Mouse (Mus musculus) monocyte, adult 2 months (primary cell): ENCODE data around the gene Cd300ld2.
"Not testable (repeated sequence)": the region's sequence is repeated elsewhere in the genome, so short reads cannot be mapped to it uniquely, and the experiment has no call there.

Source experiments
- DNase-seq, 2 experiments: peaks; one replicate each; pipeline ENCODE4 v3.0.0; 2022; ENCODE audit warnings: low spot score in 2 of 2, low read depth in 1 of 2

The Cd300ld2 gene

GRCm38 (mm10) chr11:115016093-115016492 lies at the start of gene Cd300ld2:
Gene Cd300ld2, minus strand, starts transcription at chr11:115016193.
- DNase-seq: not testable (repeated sequence)

GRCm38 (mm10) chr11:115062077-115062476 lies 46.1 kb upstream of the Cd300ld2 start, which contains the start of gene Cd300e:
Gene Cd300e, minus strand, starts transcription at chr11:115062177.
- DNase-seq: no peak

- DNase-seq: no peak
These were observed 43.8 kb upstream of the Cd300ld2 start for GRCm38 (mm10) chr11:115059797-115060196.

- no peak for DNase-seq
These were observed 42.7 kb upstream of the Cd300ld2 start for GRCm38 (mm10) chr11:115058701-115059100.

DNA sequence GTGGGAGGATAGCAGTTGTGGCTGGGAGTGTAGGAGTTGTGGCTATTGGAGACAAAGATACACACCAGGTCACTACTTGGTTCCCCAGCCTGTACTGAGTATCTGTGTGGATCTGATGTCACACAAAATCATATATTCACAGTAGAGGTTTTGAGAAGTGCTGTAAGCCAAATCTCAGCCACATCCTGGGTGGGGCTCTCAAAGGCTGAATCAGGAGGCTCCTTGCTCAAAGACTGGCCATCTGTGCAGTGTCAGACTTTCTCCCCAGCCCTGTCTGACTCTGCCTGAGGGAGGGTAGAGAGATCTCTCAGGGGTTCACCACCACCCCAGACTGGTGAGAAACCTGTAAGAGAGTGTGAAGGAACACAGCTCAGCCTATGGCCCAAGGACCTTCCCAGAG lies 38.5 kb upstream of the Cd300ld2 start:
- DNase-seq: no peak

DNA sequence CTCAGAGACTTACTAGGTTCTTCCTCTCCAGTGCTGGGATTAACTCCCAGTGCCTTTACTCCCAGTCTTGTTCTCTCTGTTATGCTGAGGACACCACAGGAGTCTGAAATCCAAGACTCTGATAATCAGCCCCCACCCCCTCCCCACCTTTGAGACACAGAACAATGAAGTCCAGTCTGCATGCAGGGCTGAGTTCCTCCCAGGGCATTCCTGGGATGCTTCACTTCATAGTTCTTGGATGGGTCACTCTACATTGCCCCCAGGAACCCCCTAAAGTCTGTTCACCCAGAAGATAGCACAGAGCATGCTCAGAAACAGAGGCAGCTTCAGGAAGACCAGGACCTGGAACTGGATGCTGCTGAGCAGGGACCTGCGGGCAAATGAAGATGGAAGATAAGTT lies 37.0 kb upstream of the Cd300ld2 start:
- no peak for DNase-seq

DNA sequence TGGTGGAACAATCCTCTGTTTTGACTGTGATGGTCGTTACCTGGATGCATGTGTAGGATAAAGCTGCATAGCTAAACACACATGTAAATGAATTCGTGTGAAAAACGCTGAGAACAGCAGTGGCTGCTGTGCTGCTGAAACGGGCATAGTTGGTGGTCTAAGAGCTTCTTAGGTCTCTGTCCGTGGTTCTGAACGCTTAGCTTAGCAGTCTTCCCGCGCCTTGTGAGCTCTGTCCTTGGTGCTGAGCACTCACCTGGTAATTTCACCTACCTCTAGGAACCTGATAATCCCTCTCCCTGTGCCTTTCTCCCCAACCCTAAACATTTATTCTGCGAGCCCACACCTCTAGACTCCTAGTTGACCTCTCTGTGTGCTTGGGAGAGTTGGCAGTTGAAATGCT lies 36.2 kb upstream of the Cd300ld2 start:
- no peak for DNase-seq

DNA sequence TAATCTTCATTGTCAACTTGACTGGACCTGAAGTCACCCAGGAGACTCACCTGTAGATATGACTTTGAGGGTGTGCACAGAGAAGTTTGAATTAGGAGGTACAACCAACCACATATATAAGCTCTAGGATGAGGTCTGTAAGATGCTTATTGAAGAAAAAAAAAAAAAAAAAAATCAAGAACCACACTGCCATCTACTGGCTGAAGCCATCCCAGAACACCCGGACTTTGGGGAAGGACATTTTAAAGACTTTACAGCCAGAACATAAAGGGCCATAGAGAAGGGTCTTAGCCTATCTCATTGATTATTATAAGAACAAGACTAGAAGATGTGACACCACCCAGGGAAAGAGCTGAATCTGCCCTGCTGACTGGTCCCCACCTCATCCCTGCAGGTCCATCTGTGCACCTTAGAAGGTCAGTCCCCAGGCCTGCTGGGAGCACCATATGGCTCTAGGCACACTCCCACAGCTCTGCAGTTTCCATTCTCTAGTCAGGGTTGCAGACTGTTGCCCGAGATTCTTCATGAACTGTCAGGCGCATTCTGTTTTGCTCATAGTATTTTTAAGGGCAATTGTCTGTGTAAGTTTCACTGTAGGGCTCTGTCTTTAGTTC lies 33.4 kb upstream of the Cd300ld2 start:
- no peak for DNase-seq

- DNase-seq: no peak
These were observed 32.3 kb upstream of the Cd300ld2 start, which contains the start of gene Cd300ld3 for GRCm38 (mm10) chr11:115048259-115048658. Gene Cd300ld3, minus strand, starts transcription at chr11:115048409.

DNA sequence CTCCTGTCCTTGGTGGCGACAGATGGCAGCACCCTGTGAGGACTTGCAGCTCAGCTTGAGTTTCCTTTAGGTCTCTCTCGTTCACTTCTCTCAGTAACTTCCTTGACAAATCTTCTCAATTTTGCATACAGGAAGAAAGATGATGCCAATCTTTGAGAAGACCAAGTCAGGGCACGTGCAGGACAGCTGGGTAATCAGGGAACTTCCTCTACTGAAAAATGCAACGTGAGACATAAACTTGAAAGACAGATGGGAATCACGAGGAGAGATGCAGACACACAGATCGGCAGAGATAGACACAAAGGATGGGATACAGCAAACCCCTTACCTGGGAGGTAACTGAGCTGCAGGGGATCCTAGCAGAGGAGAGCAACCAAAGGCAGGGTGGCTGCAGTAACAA lies 21.7 kb upstream of the Cd300ld2 start, which contains the start of gene Cd300ld5:
Gene Cd300ld5, minus strand, starts transcription at position 101 of the 400 bp plus-strand sequence.
- not testable (repeated sequence) for DNase-seq

GRCm38 (mm10) chr11:115026912-115027311 lies 10.9 kb upstream of the Cd300ld2 start, which contains the start of gene Cd300ld4:
Gene Cd300ld4, minus strand, starts transcription at chr11:115027012.
- not testable (repeated sequence) for DNase-seq

- peak; percentile 47 to 49 for DNase-seq
These were observed 11.9 kb downstream of the Cd300ld2 start for GRCm38 (mm10) chr11:115004070-115004469.

GRCm38 (mm10) chr11:115001474-115002040 lies 14.4 kb downstream of the Cd300ld2 start, which contains the start of gene Cd300c2:
Gene Cd300c2, minus strand, starts transcription at chr11:115001880.
- DNase-seq: peak in 1 of 2 experiments; percentile 32

DNA sequence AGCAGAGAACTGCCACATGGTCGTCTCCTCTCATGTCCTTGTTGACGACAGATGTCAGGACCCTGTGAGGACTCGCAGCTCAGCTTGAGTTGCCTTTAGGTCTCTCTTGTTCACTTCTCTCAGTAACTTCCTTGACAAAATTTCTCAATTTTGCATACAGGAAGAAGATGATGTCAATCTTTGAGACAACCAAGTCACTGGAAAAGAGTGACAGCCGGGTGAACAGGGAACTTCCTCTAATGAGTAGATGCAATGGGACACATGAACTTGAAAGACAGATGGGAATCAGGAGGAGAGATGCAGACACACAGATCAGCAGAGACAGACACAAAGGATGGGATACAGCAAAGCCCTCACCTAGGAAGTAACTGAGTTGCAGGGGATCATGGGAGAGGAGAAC lies 26.2 kb downstream of the Cd300ld2 start, which contains the start of gene Cd300ld:
Gene Cd300ld, minus strand, starts transcription at position 130 of the 400 bp plus-strand sequence.
- no peak for DNase-seq

- no peak for DNase-seq
These were observed 34.1 kb downstream of the Cd300ld2 start for GRCm38 (mm10) chr11:114981866-114982265.

DNA sequence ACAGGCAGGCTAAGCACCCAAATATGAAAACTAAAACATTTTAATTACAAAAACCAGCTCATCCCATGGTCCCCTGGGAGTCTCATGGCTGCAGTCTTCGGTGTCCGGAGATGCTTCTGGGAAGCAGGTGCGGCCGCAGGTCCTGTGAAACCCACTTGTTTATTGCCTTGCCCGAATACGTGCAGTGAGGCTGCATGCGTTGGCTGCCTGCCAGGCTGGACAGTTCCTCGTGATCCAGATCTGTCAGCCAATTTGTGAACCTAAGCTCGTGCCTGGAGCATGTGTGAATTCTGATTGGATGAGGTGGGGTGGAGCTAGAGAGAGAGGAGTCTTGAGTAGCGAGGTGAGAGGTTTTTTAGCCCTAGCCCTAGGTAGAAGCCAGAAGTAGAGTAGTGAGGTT lies 43.3 kb downstream of the Cd300ld2 start:
- DNase-seq: no peak

- DNase-seq: peak; percentile 33 to 35
These were observed 47.2 kb downstream of the Cd300ld2 start, which contains the start of gene Cd300c for GRCm38 (mm10) chr11:114968752-114969207. Gene Cd300c, minus strand, starts transcription at chr11:114969157.

DNA sequence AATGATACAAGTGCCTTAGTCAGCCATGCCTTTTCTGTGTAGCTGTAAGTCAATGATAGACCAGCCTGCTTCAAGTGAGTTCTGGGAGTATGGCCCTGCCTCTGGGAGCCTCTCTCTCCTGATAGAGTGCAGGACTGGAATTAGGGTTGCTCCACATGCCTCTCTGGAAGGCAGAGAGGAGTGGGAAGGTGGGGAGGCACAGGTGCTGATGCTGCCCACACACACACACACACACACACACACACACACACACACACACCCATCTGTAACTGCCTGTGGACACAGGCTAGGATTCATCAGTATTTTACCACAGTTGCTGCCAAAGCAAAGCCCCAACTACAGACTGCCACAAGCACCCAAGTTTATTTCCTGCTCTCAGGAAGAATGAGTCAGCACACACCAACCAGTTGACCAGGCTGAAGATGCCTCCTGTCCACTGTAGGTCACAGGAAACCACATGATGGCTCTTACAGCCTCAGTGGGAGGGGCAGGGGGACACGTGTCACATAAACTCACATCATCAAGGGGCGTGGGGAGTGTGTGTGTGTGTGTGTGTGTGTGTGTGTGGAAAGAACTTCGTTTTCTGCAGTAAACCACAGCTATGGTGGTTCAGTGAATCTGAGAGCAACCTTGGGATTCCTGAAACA lies 50.7 kb downstream of the Cd300ld2 start:
- DNase-seq: peak; percentile 31 to 33

DNA sequence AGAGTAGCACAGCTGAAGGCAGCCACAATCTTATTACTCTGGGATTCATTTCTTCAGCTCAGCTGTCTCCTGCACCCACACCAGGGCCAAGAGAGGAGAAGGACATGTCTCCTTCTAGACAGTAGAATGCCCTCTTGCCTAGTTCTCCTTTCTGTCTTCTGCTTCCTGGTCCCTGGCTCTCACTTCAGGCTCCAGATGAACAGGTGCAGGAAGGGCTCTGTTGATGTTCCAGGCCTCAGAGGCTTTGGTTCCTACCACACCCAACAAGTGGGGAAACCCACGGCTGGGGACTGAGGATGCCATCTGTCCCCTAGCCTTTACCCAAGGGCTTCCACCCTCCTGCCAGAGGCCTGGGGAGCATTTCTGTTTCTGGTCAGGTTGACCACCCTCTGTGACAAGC lies 55.6 kb downstream of the Cd300ld2 start:
- no peak for DNase-seq
